Mouse (Mus musculus) regulatory T cell (primary cell): ENCODE measurements around the gene Mllt11.

Experiments used
- in situ Hi-C: fragments of 300-600 bp; cut with MboI, MseI; formaldehyde crosslinking; loops from one replicate; pipeline ENCODE4 v1.15.1; 2025; ENCODE audit warnings: high pct_unique_total_duplicates

The Mllt11 gene

DNA sequence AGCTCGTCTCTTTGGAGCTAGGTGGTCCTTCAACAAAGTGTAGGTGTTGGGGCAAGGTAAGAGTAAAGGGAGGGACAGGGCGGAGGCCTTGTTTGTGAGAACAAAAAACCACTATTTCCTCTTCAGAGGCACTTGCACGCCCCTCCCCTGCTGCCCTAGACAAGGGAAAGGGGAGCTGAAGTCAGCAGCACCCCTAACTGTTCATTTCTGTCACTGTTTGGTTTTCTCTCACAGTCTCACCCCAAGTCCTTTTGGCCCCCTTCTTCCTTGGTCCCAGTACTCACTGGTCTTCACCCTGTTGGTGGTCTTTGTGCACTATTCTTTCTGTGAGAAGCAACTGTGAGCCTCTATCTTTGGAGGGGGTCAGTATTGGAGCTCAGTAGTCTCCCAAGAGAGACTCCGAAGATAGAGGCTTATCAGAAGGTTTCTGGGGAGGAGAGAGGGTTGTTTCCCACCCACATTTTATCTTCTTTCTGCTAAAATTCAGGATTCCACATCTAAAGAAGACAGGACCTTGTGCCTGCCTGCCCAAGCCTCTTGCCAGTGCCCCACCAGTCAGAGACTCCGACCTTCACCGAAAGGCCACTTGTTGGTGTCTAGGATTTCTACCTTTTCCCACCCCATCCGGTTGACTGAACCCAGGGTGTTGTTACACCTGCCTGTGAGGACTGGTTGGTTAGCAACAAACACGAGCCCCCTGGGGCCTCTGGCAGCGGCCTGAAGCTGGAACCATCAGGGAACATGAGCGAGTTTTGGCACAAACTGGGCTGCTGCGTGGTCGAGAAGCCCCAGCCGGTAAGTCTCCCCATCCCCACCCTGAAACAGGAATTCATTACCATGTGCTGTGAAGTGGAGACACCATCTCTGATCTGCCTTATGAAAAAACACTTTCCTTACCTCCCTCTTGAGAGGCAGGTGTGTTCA, at the start of gene Mllt11:
TSS of gene Mllt11 (minus strand) at position 874 of the 924 bp plus-strand sequence.
- in situ Hi-C loops, result no loop called here

DNA sequence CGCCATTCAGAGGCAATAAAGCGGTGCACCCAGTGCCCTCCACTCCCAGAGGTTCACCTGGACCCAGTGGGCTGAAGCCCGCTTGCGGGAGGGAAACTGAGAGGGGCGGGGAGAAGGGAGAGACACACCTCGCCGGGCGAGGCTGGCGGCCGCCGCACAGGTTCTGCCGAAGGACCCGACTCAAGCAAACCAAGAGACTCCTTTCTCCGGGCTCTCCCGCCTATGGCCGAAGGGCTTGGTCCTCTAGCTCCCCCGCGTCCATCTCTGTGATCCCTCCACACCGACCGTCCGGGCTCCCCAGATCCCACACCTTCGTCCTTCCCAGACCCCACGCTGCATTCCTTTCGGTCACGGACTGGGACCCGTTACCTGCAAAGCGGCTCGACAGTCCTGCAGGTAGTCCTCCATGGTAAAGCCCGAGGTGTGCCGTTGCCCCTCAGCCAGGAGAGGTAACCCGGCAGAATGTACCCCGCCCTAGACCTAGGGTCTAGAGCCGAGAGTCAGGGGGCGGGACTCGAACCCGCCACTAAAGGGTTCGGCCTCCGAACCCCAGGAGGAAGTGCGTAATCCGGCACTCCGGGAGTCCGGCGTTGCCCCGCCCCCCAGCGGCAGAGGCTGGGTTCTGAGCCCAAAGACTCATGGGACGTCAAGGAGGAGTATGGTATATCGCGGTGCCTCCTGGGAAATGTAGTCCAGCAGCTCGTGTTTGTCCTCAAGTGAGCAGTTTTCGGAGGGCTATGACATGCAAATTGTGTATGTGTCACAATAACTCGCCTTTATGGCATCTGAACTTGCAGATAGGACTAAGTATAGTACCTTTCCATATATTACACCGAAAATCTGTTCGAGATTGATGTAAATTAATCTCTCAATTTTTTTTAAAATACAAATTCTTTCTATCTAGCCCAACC, 49.5 kb upstream of the Mllt11 start, which contains the start of the genes Mindy1 and Prune1:
TSS of gene Mindy1 (plus strand) at position 130 of the 911 bp plus-strand sequence.
TSS of gene Prune1 (minus strand) at position 861 of the 911 bp plus-strand sequence.
- in situ Hi-C loops, result no loop called here

DNA sequence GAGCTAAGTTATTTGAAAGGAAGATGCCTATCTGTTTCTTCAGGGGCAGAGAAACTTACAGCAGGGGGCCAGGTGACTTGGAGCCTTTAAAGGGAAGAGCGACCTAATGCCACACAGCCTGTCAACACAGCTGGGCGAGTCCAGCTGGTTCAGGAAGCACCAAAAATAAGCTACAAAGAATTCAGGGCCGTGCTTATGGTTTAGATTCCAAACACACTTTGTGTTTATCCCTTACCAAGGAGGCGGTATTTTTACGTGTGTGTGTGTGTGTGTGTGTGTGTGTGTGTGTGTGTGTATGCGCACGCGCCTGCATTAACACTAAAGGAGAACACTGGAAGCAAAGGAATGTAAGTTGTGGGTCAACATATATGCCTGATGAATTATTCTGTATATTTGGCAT, 48.8 kb upstream of the Mllt11 start:
- in situ Hi-C loops, result no loop called here

DNA sequence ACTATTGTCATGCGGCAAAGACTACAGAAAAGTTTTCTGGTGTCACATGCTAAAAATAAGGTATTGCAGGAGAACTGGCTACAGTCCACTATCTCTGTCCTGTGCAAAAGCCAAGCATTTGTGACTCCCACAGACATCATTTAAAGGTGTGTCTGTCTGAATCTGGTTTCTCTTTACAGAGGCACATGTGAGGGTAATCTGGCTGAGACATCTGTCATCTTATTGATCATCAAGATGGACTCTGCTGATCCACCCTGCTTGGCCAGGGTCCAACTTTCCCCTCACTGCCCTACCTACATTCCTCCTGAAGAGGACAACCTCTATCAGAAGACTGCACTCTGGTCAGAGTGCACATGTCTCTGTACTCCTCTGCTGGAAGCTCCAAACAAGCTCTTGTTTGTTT, 45.2 kb upstream of the Mllt11 start:
- in situ Hi-C loops, result no loop called here

DNA sequence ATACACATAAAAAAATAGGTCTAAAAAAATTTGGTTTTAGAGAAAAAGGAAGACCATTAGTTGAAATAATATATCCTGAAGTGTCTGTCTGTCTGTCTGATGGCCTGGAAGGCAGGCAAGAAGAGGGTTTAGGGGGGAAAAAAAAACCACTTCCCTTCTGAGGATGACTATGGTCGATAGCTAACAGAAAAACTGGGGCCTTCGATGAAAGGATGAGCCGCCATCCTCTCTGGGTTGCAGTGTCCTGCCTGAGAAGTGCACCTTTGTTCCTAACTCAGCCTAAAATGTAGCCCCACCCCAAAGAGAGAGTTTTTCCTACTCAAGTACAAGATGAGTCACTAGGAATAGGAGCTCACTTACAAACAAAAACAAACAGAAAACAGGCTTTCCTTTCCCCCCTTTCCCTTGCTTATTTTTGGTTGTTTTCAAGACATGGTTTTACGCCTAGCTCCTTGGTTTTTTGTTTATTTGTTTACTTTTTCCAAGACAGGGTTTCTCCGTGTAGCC, 44.5 kb upstream of the Mllt11 start:
- in situ Hi-C loops, result no loop called here

DNA sequence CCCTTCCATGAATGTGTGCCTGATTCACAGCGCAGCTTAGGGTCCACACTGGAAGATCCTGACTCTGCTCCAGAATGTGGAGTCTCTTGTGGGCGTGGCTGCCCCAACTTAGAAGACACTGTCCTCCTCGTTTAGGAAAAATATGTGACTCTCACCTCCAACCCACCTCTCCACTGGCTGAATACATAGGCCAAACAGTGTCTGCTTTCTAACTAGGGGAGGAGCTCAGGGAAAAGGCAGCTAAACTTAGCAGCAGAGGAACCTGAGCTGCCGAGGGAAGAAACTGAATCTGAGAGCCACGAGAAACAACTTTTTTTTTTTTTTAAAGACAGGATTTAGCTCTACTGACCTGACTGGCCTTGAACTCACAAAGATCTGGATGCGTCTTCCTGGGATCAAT, 43.2 kb upstream of the Mllt11 start:
- in situ Hi-C loops, result no loop called here

DNA sequence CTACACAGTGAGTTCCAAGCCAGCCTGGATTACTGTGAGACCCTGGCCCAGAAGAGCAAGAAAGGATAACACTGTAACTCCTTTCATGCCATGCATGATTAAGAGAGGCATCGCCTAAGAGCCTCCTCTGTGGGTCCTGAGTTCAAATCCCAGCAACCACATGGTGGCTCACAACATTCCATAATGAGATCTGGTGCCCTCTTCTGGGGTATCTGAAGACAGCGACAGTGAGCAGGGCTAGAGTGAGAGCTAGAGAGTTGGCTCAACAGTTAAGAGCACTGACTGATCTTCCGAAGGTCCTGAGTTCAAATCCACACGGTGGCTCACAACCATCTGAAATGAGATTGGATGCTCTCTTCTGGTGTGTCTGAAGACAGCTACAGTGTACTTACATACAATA, 42.5 kb upstream of the Mllt11 start:
- in situ Hi-C loops, result loop anchor here (25.0 kb wide), 1 partner anchor 1337 kb away; the partner anchor contains the start of gene Gm9117

DNA sequence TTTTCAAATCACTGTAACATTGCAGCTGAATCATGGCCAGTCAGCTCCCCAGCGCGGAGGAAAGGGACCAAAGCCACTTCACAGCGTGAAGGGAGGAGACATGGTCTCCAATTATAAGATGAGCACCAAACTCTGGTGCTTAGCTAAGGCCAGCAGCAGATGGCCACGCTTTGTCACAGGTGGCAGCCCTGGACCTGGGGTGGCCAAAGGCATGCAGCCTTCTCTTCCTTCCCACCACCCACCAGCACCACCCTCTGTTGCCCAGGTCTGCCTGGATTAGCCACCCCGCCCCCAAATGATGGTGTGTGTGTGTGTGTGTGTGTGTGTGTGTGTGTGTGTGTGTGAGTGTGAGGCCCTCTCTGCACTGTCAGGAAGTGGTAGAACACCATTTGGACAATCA, 41.5 kb upstream of the Mllt11 start:
- in situ Hi-C loops, result loop anchor here (25.0 kb wide), 1 partner anchor 1336 kb away; the partner anchor contains the start of gene Gm9117

DNA sequence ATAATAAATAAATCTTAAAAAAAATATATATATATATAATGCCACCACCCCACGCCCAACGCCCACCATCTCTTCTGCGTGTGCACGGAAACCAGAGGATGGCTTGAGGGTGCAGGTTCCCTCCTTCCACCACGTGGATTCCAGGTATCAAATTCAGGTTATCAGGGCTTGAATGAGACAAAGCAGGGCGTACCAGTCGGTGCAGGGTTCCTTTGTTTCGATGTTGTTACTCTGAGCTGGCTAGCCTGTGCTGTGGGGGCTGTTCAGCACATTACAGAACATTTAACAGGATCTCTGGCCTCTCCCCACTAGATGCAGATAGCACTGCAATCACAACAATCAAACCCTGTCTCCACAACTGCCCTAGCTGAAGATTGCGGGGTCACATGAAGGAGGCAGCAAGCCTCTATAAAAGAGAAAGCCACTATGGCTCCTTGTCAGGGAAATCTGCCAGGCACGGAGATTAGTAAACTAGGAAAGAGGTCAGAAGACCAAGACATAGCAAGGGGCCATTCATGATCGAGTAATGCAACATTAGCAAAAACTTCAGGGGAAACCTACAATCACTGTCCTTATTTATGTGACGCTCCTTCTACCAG, 38.9 kb upstream of the Mllt11 start:
- in situ Hi-C loops, result loop anchor here (25.0 kb wide), 1 partner anchor 1334 kb away; the partner anchor contains the start of gene Gm9117

DNA sequence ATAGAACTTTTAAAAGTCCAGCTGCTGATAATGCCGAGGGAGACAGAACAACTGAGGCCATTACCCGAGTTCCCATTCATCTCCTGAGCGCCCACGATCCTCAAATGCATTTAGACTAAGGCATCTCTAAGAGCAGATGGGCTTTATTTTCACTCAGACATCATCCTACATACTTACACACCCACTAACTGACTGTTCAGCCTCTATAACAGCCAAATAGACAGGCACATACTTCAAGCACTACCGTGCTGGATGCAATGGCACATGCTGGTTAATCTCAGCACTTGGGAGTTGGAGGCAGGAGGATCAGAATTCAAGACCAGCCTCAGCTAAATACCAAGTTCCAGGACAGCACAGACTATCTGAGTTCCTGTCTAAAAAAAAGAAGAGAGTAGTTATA, 37.8 kb upstream of the Mllt11 start:
- in situ Hi-C loops, result loop anchor here (10.0 to 25.0 kb wide), 2 partner anchors 755 to 1332 kb away; partner anchors contain the start of gene Gm9117

DNA sequence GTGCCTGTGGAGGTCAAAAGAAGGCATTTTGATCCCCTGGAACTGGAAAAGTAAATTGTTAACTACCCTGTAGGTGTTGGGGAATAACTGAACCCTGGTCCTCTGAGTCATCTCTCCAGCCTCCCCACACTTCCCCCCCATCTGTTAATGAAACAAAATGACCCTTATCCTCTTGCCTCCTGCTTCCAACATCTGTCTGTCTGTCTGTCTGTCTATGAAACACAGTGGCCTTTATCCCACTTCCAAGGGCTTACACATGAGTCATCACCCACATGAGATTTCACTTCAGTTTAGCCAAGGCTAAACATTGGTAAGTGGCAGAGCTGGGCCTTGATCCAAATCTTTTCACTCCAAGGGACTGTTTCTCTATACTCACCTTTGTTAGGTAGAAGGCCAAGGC, 35.9 kb upstream of the Mllt11 start:
- in situ Hi-C loops, result loop anchor here (10.0 to 25.0 kb wide), 2 partner anchors 753 to 1331 kb away; partner anchors contain the start of gene Gm9117

DNA sequence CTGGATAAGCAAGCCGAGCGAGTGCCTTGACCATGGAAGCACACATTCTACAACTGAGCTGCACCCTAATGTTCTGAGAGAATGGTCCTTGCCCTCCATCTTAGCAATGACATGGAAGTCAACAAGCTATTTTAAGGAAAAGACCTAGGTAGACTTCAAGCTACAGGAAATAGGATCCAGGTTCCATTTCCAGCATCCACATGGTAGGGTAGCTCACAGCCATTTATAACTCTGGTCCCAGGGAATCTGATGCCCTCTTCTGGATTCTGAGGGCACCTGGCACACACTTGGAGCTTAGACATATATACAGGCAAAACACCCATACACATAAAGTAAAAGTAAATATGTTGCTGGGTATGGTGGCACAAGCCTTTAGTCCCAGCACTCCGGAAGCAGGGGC, 34.1 kb upstream of the Mllt11 start:
- in situ Hi-C loops, result loop anchor here (10.0 to 25.0 kb wide), 2 partner anchors 751 to 1329 kb away; partner anchors contain the start of gene Gm9117

DNA sequence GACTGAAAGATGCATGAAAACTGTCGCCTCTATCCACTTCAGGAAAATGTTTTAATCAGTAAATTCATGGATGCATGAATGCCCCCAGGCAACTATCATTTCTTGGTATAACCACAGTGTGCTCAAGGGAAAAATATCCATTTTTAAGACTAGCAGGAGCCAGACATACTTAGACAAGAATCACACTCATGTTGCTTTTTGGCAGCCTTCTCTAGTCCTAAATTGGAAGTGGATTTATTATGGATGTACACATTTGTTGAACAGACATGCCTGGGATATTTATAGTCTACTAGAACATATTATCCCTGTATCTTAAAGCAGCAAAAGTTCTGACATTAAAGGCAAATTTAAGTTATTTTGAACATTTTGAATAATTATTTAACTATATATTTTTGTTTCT, 32.8 kb upstream of the Mllt11 start:
- in situ Hi-C loops, result loop anchor here (10.0 to 25.0 kb wide), 2 partner anchors 750 to 1327 kb away; partner anchors contain the start of gene Gm9117

DNA sequence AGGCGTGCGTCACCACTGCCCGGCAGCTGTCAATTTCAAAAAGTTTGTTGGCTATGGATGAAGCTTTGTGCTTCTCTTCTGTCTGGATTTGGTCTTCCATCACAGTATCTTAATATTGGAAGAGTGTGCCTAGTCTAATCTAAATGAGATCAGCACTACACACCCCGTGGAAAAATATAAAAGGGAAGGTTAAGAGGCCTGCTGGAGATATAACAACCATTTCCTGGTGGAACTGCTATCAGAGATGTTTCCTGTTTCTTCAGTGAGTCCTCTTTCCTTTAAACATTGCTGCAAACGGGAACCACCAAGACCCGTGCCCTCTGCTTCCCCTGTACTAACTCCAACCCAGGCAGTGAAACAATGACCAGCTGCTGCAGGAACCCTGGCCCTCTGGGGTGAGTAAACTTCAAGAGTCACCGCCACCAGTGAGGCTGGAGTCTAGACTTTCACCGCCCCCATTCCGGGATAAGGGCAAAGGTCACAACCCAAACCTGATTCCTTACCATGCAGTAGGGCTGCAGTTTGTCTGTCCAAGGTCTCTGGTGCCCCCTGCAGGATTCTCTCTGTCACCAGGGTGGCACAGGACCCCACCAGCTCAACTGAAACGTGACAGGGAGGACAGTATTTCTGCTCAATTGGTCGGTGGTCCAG, 31.2 kb upstream of the Mllt11 start:
- in situ Hi-C loops, result loop anchor here (10.0 to 25.0 kb wide), 2 partner anchors 748 to 1326 kb away; partner anchors contain the start of gene Gm9117

DNA sequence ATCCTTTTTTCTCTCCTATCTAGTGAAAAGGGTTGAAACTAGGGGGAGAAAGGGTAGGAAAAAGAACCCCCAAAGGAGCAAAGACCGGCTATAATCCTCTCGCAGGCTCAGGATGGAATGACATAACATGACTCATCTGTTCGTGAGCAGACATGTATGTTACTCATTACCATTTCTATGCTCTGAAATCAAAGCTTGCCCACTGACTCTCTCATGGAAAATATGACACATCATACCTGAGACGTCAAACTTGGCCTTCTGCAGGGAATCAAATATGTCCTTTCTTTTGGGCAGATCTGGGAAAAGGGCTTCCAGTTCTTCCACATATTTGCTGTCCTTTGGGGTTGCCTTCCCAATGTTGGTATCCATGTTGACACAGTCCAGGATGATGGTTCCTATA, 30.0 kb upstream of the Mllt11 start:
- in situ Hi-C loops, result loop anchor here (10.0 to 25.0 kb wide), 2 partner anchors 747 to 1325 kb away; partner anchors contain the start of gene Gm9117

DNA sequence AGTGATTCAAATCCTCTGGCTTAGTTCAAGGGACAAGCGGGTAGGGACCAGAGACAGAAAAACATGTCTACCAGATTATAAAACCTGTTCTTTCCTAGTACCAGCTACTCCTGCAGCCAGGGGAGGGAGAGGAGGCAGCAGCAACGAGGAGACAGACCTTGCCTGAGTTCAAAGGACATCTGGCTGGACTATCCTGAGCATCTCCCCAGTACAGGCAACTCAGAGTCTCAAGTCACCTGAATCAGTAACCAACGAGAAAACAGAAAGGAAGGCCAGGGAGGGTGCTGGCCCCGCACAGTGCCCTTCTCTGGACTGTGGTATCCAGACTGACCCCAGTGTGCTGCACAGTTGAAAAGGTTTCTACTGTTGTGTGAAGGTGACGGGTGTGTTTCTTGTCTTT, 25.0 kb upstream of the Mllt11 start:
- in situ Hi-C loops, result loop anchor here (25.0 kb wide), 1 partner anchor 1320 kb away; the partner anchor contains the start of gene Gm9117

DNA sequence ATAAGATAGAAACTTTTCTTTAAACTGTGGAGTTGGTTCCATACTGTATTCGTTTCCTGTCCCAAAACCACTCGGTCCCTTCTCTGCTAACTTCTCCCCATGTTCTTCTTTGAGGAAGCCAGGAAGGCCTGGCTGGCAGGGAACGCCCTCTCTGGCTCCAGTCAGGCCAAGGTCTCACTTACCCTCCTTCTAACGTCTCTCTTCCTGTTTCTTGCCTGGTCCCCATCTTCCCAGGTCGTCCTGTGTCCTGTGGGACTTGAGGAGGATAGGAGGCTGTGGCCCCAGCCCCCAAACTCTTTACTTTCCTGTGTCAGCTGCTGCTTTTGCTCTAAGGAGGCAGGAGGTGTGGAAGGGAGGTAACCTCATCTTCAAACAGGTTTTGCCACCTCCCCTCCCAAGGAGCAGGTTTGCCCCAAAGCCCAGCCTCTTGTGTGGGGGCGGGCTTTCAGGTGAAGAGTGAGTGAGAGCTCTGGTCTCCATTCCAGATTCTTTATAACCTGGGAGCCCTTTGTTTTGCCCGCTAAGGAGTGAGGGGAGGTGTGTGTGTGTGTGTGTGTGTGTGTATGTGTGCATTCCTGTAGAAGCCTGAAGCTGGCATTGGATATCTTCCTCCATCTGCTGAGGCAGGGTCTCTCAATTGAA, 18.9 kb upstream of the Mllt11 start, which contains the start of gene Bnipl:
TSS of gene Bnipl (minus strand) at position 411 of the 642 bp plus-strand sequence.
- in situ Hi-C loops, result loop anchor here (25.0 kb wide), 1 partner anchor 1314 kb away; the partner anchor contains the start of gene Gm9117

DNA sequence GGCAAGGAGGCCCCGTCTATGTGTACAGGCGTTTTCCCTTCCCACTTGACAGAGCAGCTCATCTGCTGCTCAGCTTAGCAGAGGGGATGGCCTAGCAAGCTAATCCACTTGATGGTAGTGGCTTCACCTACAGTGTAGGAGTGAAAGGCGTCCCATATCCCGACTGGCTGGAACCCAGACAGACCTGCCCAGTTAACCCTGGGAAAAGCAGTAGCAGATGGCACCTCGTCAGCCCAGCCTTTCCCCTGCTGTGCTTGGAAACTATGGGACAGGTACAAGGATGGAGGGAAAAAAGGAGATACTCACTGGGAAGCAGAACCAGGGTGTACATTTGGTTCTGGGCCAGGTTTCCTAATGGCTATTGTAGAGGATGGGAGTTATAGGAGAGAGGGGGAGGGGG, 18.4 kb upstream of the Mllt11 start:
- in situ Hi-C loops, result loop anchor here (25.0 kb wide), 1 partner anchor 1313 kb away; the partner anchor contains the start of gene Gm9117

DNA sequence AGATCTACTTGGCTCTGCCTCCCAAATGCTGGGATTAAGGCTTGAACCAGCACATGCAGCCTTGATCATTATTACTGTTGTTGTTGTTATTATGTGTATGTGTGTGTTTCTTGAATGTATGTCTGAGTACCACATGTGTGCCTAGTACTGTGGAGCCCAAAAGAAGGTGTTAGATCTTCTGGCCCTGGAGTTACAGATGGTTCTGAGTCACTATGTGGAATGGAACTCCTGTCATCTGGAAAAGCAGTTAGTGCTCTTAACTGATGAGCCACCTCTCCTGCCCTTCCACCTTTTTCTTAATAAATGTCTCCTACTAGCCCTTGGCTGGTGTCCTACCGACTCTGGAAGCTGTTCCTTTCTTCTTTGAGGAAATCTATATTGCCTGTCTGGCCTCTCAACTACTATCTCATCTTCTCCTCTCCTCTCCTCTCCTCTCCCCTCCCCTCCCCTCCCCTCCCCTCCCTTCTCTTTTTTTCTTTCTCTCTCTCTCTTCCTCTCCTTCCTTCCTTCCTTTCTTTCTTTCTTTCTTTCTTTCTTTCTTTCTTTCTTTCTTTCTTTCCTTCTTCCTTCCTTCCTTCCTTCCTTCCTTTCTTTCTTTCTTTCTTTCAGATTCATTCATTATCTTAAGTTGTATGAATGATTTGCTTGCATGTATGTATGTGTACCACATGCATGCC, 15.8 kb upstream of the Mllt11 start:
- in situ Hi-C loops, result no loop called here
